Mouse (Mus musculus): Measurements from ENCODE around the gene Znrd1.

The Znrd1 gene

GRCm38 (mm10) chr17:36981221-36981813 is 23.0 kb upstream of the Znrd1 start, which contains the start of gene 2410137M14Rik:
Gene 2410137M14Rik (minus strand): TSS chr17:36981237.
- Histone ChIP-seq H3K9me3 (ENCODE audit: low read length) (no peaks in the 10 kb centered on the region), H3K4me3 (replicated peaks; ENCODE audit: low read length) (peak within 1 kb of the TSS; percentile 74), H3K27me3 (ENCODE audit: insufficient read depth, low read length) (no peaks in the 10 kb centered on the region), H3K36me3 (ENCODE audit: insufficient read depth, low read length) (peaks cover 68% of the 10 kb centered on the region), H3K4me1 (replicated peaks; ENCODE audit: low read depth, low read length) (peaks cover 95% of the 10 kb centered on the region)
- TF ChIP-seq NANOG (IDR thresholded peaks at IDR 0.05; ENCODE audit: borderline replicate concordance, low read length) (no peak), POU5F1 (IDR thresholded peaks at IDR 0.05; ENCODE audit: borderline replicate concordance, low read length) (no peak), CTCF (conservative IDR thresholded peaks at IDR 0.05; ENCODE audit: low read length) (no peak)

- H3K4me3 ChIP-seq (replicated peaks; ENCODE audit: low read length): peak overlapping the region; percentile 46; the same call in 1 of the 2 replicates
- no peaks in the 10 kb centered on the region for H3K27me3 ChIP-seq (ENCODE audit: insufficient read depth, low read length)
- TF ChIP-seq CTCF (conservative IDR thresholded peaks at IDR 0.05; ENCODE audit: low read length) (no peak), POU5F1 (IDR thresholded peaks at IDR 0.05; ENCODE audit: borderline replicate concordance, low read length) (no peak), NANOG (IDR thresholded peaks at IDR 0.05; ENCODE audit: borderline replicate concordance, low read length) (no peak)
- peaks cover 62% of the 10 kb centered on the region for H3K36me3 ChIP-seq (ENCODE audit: insufficient read depth, low read length)
- peaks cover 87% of the 10 kb centered on the region for H3K4me1 ChIP-seq (replicated peaks; ENCODE audit: low read depth, low read length)
- no peaks in the 10 kb centered on the region for H3K9me3 ChIP-seq (ENCODE audit: low read length)
Measured at GRCm38 (mm10) chr17:36973271-36973787, 15.0 kb upstream of the Znrd1 start.

- peaks cover 63% of the 10 kb centered on the region for H3K36me3 ChIP-seq (ENCODE audit: insufficient read depth, low read length)
- H3K4me3 ChIP-seq (replicated peaks; ENCODE audit: low read length): peak overlapping the region; percentile 46
- H3K4me1 ChIP-seq (replicated peaks; ENCODE audit: low read depth, low read length): peaks cover 85% of the 10 kb centered on the region
- H3K27me3 ChIP-seq (ENCODE audit: insufficient read depth, low read length): no peaks in the 10 kb centered on the region
- no peaks in the 10 kb centered on the region for H3K9me3 ChIP-seq (ENCODE audit: low read length)
- no peak for TF ChIP-seq POU5F1 (IDR thresholded peaks at IDR 0.05; ENCODE audit: borderline replicate concordance, low read length)
- no peak for TF ChIP-seq NANOG (IDR thresholded peaks at IDR 0.05; ENCODE audit: borderline replicate concordance, low read length)
- TF ChIP-seq CTCF (conservative IDR thresholded peaks at IDR 0.05; ENCODE audit: low read length): no peak
Measured at GRCm38 (mm10) chr17:36972791-36973190, 14.4 kb upstream of the Znrd1 start.

- H3K9me3 ChIP-seq (ENCODE audit: low read length): no peaks in the 10 kb centered on the region
- TF ChIP-seq CTCF (conservative IDR thresholded peaks at IDR 0.05; ENCODE audit: low read length) (no peak), NANOG (IDR thresholded peaks at IDR 0.05; ENCODE audit: borderline replicate concordance, low read length) (no peak), POU5F1 (IDR thresholded peaks at IDR 0.05; ENCODE audit: borderline replicate concordance, low read length) (no peak)
- H3K4me1 ChIP-seq (replicated peaks; ENCODE audit: low read depth, low read length): peaks cover 71% of the 10 kb centered on the region
- peaks cover 66% of the 10 kb centered on the region for H3K36me3 ChIP-seq (ENCODE audit: insufficient read depth, low read length)
- H3K4me3 ChIP-seq (replicated peaks; ENCODE audit: low read length): peak overlapping the region; percentile 82
- H3K27me3 ChIP-seq (ENCODE audit: insufficient read depth, low read length): no peaks in the 10 kb centered on the region
Measured at GRCm38 (mm10) chr17:36971172-36971850, 13.0 kb upstream of the Znrd1 start.

- peaks cover 62% of the 10 kb centered on the region for H3K4me1 ChIP-seq (replicated peaks; ENCODE audit: low read depth, low read length)
Measured at GRCm38 (mm10) chr17:36970316-36970890, 12.0 kb upstream of the Znrd1 start.

GRCm38 (mm10) chr17:36966875-36967274 is 8.5 kb upstream of the Znrd1 start:
- no peak for TF ChIP-seq NANOG (IDR thresholded peaks at IDR 0.05; ENCODE audit: borderline replicate concordance, low read length)
- no peak for TF ChIP-seq CTCF (conservative IDR thresholded peaks at IDR 0.05; ENCODE audit: low read length)
- no peak for TF ChIP-seq POU5F1 (IDR thresholded peaks at IDR 0.05; ENCODE audit: borderline replicate concordance, low read length)
- Histone ChIP-seq H3K4me1 (replicated peaks; ENCODE audit: low read depth, low read length) (peaks cover 33% of the 10 kb centered on the region), H3K27me3 (ENCODE audit: insufficient read depth, low read length) (no peaks in the 10 kb centered on the region), H3K36me3 (ENCODE audit: insufficient read depth, low read length) (peaks cover 84% of the 10 kb centered on the region), H3K9me3 (ENCODE audit: low read length) (no peaks in the 10 kb centered on the region), H3K4me3 (replicated peaks; ENCODE audit: low read length) (no peak overlapping the region)

More at GRCm38 (mm10) chr17:36970316-36970890, 12.0 kb upstream of the Znrd1 start:
- Histone ChIP-seq H3K9me3 (ENCODE audit: low read length) (no peaks in the 10 kb centered on the region), H3K27me3 (ENCODE audit: insufficient read depth, low read length) (no peaks in the 10 kb centered on the region), H3K4me3 (replicated peaks; ENCODE audit: low read length) (peak overlapping the region; percentile 82), H3K36me3 (ENCODE audit: insufficient read depth, low read length) (peaks cover 71% of the 10 kb centered on the region)
- no peak for TF ChIP-seq CTCF (conservative IDR thresholded peaks at IDR 0.05; ENCODE audit: low read length)
- TF ChIP-seq POU5F1 (IDR thresholded peaks at IDR 0.05; ENCODE audit: borderline replicate concordance, low read length): no peak
- TF ChIP-seq NANOG (IDR thresholded peaks at IDR 0.05; ENCODE audit: borderline replicate concordance, low read length): no peak

GRCm38 (mm10) chr17:36961125-36961524 is 2.8 kb upstream of the Znrd1 start:
- H3K4me1 ChIP-seq (replicated peaks; ENCODE audit: low read depth, low read length): peaks cover 36% of the 10 kb centered on the region
- no peaks in the 10 kb centered on the region for H3K27me3 ChIP-seq (ENCODE audit: insufficient read depth, low read length)
- no peak for TF ChIP-seq POU5F1 (IDR thresholded peaks at IDR 0.05; ENCODE audit: borderline replicate concordance, low read length)
- no peak for TF ChIP-seq NANOG (IDR thresholded peaks at IDR 0.05; ENCODE audit: borderline replicate concordance, low read length)
- TF ChIP-seq CTCF (conservative IDR thresholded peaks at IDR 0.05; ENCODE audit: low read length): no peak
- H3K4me3 ChIP-seq (replicated peaks; ENCODE audit: low read length): no peak overlapping the region
- H3K36me3 ChIP-seq (ENCODE audit: insufficient read depth, low read length): peaks cover 47% of the 10 kb centered on the region
- no peaks in the 10 kb centered on the region for H3K9me3 ChIP-seq (ENCODE audit: low read length)

- H3K36me3 ChIP-seq (ENCODE audit: insufficient read depth, low read length): peaks cover 46% of the 10 kb centered on the region
- no peaks in the 10 kb centered on the region for H3K27me3 ChIP-seq (ENCODE audit: insufficient read depth, low read length)
- H3K9me3 ChIP-seq (ENCODE audit: low read length): no peaks in the 10 kb centered on the region
- TF ChIP-seq POU5F1 (IDR thresholded peaks at IDR 0.05; ENCODE audit: borderline replicate concordance, low read length) (no peak), NANOG (IDR thresholded peaks at IDR 0.05; ENCODE audit: borderline replicate concordance, low read length) (no peak), CTCF (conservative IDR thresholded peaks at IDR 0.05; ENCODE audit: low read length) (no peak)
- H3K4me1 ChIP-seq (replicated peaks; ENCODE audit: low read depth, low read length): peaks cover 36% of the 10 kb centered on the region
- peak overlapping the region; percentile 92 for H3K4me3 ChIP-seq (replicated peaks; ENCODE audit: low read length)
Measured at GRCm38 (mm10) chr17:36958884-36959283, 525 bp upstream of the Znrd1 start.

Measured in E14TG2a.4 (cell line).